ENCODE assay signal across 9 mouse cellular contexts in the genomic region with DNA sequence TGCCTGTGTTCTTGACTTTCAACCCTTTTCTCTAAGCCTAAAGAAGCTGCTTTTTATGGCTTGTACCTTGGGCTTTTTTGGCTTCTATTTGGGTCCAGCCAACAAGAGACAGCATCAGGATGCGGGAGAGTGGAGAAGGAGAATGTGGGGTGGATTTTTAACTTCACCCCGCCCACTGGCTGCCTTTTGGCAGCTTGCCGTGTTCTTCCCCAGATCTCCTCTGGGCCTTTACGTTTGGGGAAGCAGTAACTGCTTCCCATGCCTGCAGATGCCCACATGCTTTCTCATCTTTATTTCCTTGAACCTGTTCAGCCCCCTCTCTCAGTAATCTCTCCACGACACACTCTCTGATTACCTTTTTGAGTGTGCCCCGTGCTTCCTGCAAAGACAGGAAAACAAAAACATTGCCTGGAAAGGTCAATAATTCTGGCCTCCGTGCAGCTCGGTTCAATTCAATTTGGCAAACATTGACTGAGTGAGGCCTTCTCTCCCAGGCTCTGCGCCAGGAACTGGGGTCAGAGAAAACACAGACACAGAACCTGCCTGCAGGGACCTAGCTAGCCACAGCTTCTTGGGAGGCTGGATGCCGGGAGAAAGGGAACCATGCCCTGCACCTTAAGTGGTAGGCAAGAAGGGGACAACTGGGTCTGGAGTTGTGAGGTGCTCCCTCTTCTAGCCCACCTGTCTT. TPM values are rescaled to one million over a fixed set of nuclear protein-coding genes. Genes with fewer than 3 reads are reported as not detected.
DNase-seq lines count a peak whose midpoint lies in the region; ATAC-seq lines count a peak whose summit lies in the region.
"Had no signal": no experiment of that assay in that cellular context is flagged by ENCODE, and none has a peak within 500 bp of the region (broad histone marks: within the 10 kb centered on the region; RNA-seq: fewer than 3 reads in every experiment).

No protein-coding gene starts in this region.

- H3K4me3 ChIP-seq in hindbrain, embryonic 14.5 days (replicated peaks; ENCODE audit: low read length) = no peak overlapping the region
- no peak overlapping the region for H3K4me3 ChIP-seq in hindbrain, embryonic 12.5 days
- H3K4me3 ChIP-seq: neural tube, embryonic 12.5 days had no signal

- H3K27me3 ChIP-seq in hindbrain, embryonic 14.5 days (ENCODE audit: control insufficient read depth, insufficient read depth, low read length) = no peaks in the 10 kb centered on the region
- peaks cover 7% of the 10 kb centered on the region; the same call in 1 of the 2 replicates for H3K27me3 ChIP-seq in hindbrain, embryonic 12.5 days
- H3K27me3 ChIP-seq: neural tube, embryonic 12.5 days had no signal

- no peak for DNase-seq in hindbrain, embryonic 14.5 days (ENCODE audit: low spot score)
- DNase-seq in adrenal gland, postnatal 10 days = peak; percentile 61
- peak; percentile 18 to 44 for DNase-seq in heart, postnatal 14 days
- DNase-seq in left cerebral cortex, postnatal 14 days (ENCODE audit: low spot score in 2 of 2) = peak; percentile 66 to 72
- DNase-seq in telencephalon, adult 2 months (ENCODE audit: low read depth, low spot score) = peak; percentile 78
- DNase-seq in c-Kit-positive CD71-positive TER-119-positive erythroid progenitor cells, embryonic 14.5 days (ENCODE audit: low spot score) = no peak
- no peak for DNase-seq in urinary bladder, postnatal 4 days (ENCODE audit: low spot score in 2 of 2)

- H3K9ac ChIP-seq in hindbrain, embryonic 14.5 days = no peak overlapping the region
- H3K9ac ChIP-seq in hindbrain, embryonic 12.5 days = no peak overlapping the region
- H3K9ac ChIP-seq: neural tube, embryonic 12.5 days had no signal

- H3K4me1 ChIP-seq in hindbrain, embryonic 14.5 days (replicated peaks; ENCODE audit: control insufficient read depth, insufficient read depth, low read length) = no peaks in the 10 kb centered on the region
- peaks cover 6% of the 10 kb centered on the region; the same call in 1 of the 2 replicates for H3K4me1 ChIP-seq in hindbrain, embryonic 12.5 days
- H3K4me1 ChIP-seq: neural tube, embryonic 12.5 days had no signal

- 42% methylated on average over 10 of the region's 10 CpGs for whole genome bisulfite sequencing in hindbrain, embryonic 14.5 days
- 40% methylated on average over 10 of the region's 10 CpGs for WGBS in hindbrain, embryonic 12.5 days

- no peak overlapping the region for H3K27ac ChIP-seq in hindbrain, embryonic 14.5 days
- no peak overlapping the region; the same call in 1 of the 2 replicates for H3K27ac ChIP-seq in hindbrain, embryonic 12.5 days
- H3K27ac ChIP-seq: neural tube, embryonic 12.5 days had no signal

- H3K4me2 ChIP-seq in hindbrain, embryonic 14.5 days (replicated peaks) = no peak overlapping the region
- H3K4me2 ChIP-seq in hindbrain, embryonic 12.5 days (replicated peaks) = no peak overlapping the region
- H3K4me2 ChIP-seq: neural tube, embryonic 12.5 days had no signal

- peak; percentile 24; the same call in 1 of the 2 replicates for ATAC-seq in hindbrain, embryonic 14.5 days (ENCODE audit: low FRiP score)
- no peak for ATAC-seq in hindbrain, embryonic 12.5 days (ENCODE audit: low FRiP score)

- no peaks in the 10 kb centered on the region for H3K36me3 ChIP-seq in hindbrain, embryonic 14.5 days (replicated peaks; ENCODE audit: control insufficient read depth, insufficient read depth)
- no peaks in the 10 kb centered on the region for H3K36me3 ChIP-seq in hindbrain, embryonic 12.5 days
- H3K36me3 ChIP-seq: neural tube, embryonic 12.5 days had no signal

- intact Hi-C loops in heart, postnatal 14 days (cut with DNase I) = no loop called here
- intact Hi-C loops in left cerebral cortex, postnatal 14 days (cut with DNase I) = no loop called here

- no peaks in the 10 kb centered on the region for H3K9me3 ChIP-seq in hindbrain, embryonic 14.5 days (ENCODE audit: control insufficient read depth, low read length)
- H3K9me3 ChIP-seq in hindbrain, embryonic 12.5 days (replicated peaks) = no peaks in the 10 kb centered on the region
- H3K9me3 ChIP-seq: neural tube, embryonic 12.5 days had no signal

RNA-seq across cellular contexts. Expression of gene Ptpn3, which starts 17.0 kb away (rescaled TPM):
- polyA plus RNA-seq in hindbrain, embryonic 14.5 days (2014; fragmentation: Nextera tagmentation; extraction: Ambion mirVana) = 4.6 and 5.5 TPM in 2 replicates
- polyA plus RNA-seq in hindbrain, embryonic 12.5 days (2016; fragmentation: Nextera tagmentation; extraction: Ambion mirVana) = 2.2 and 4.3 TPM in 2 replicates
- total RNA-seq in adrenal gland, postnatal 10 days (2021) = 10 to 100 TPM; 18.2 to 21.3 TPM
- 10 to 100 TPM; 34.3 to 34.8 TPM for total RNA-seq in heart, postnatal 14 days (2021)
- 10 to 100 TPM; 37.9 to 51.9 TPM for total RNA-seq in left cerebral cortex, postnatal 14 days (2021)

Comparison
In these comparisons a context has a peak if more than half of its experiments do, and no peak if none do; other contexts are left out.
1. DNase-seq: peak in adrenal gland, postnatal 10 days (single experiment), heart, postnatal 14 days (2 of 2), left cerebral cortex, postnatal 14 days (2 of 2) and telencephalon, adult 2 months (single experiment); none in hindbrain, embryonic 14.5 days (single experiment), c-Kit-positive CD71-positive TER-119-positive erythroid progenitor cells, embryonic 14.5 days (single experiment) and urinary bladder, postnatal 4 days (0 of 2).